Mouse (Mus musculus): ENCODE data around the gene Cbl. TPM values are rescaled to one million over a fixed set of nuclear protein-coding genes. Genes with fewer than 3 reads are reported as not detected.

Gene Cbl
- total RNA-seq, 1 experiment from 2014 or later, result 32.7 TPM

DNA sequence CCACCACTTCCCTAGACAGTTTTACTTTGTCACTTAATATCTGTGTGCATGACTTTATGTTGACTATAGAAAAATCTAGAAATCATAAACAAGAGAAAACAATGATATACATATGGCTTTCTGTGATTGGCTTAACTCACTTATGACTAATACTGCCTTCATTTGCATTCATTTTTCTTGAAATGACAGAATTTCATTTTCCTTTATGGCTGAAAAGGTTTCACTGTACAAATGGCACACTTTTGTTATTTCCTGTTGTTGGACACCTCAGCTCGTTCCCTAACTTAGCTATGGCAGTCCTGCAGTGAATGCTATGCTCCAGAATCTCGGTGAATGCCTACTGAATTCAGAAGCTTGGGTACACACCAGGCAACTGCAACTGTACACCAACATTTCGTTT is 41.5 kb downstream of the Cbl start:
- ATAC-seq (replicated peaks; ENCODE audit: low read depth, poor library complexity, severe bottlenecking), result no peak

DNA sequence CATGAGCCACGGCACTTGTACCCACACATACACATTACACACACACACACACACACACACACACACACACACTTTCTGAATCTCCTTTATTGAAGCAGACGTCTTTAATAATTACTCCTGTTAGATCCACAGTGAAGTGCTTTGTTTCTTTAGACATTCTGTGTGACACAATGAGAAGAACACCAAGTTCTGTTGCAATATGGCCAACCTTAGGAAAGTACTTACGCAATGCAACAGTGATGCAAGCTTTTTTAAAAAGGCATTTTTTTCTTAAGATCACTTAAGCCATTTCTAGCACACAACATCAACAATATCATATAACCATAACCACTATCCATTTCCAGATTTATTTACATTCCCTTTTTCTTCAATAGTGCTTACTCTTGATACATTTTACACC is 42.7 kb downstream of the Cbl start:
- 0 out of 2 replicates have a peak, but pooled peaks have one; percentile 32 for ATAC-seq (replicated peaks; ENCODE audit: low read depth, poor library complexity, severe bottlenecking)

- no peak for ATAC-seq (replicated peaks; ENCODE audit: low read depth, poor library complexity, severe bottlenecking)
Observed at GRCm38 (mm10) chr9:44188223-44188622, 45.6 kb downstream of the Cbl start.

DNA sequence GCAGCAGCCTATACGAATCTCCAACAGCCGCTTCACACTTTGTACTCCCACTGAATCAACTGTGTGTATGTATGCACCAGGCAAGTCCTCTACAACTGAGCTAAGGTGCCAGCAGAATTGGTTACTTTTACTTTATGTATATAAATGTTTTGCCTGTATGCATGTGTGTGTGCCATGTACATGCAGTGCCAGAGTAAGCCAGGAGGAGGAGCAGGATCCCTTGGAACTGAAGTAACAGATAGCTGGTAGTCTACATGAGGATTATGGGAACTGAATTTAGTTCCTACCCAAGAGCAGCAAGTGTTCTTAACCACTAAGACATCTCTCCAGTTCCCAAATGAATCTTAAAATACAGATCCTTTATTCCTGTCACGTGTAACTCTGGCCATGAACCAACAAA is 51.6 kb downstream of the Cbl start:
- ATAC-seq (replicated peaks; ENCODE audit: low read depth, poor library complexity, severe bottlenecking), result peak; percentile 91

GRCm38 (mm10) chr9:44181537-44181936 is 52.3 kb downstream of the Cbl start:
- ATAC-seq (replicated peaks; ENCODE audit: low read depth, poor library complexity, severe bottlenecking), result no peak

GRCm38 (mm10) chr9:44178811-44179210 is 55.0 kb downstream of the Cbl start:
- no peak for ATAC-seq (replicated peaks; ENCODE audit: low read depth, poor library complexity, severe bottlenecking)

GRCm38 (mm10) chr9:44178389-44178788 is 55.5 kb downstream of the Cbl start:
- ATAC-seq (replicated peaks; ENCODE audit: low read depth, poor library complexity, severe bottlenecking), result no peak

GRCm38 (mm10) chr9:44177405-44177804 is 56.4 kb downstream of the Cbl start:
- ATAC-seq (replicated peaks; ENCODE audit: low read depth, poor library complexity, severe bottlenecking), result no peak

DNA sequence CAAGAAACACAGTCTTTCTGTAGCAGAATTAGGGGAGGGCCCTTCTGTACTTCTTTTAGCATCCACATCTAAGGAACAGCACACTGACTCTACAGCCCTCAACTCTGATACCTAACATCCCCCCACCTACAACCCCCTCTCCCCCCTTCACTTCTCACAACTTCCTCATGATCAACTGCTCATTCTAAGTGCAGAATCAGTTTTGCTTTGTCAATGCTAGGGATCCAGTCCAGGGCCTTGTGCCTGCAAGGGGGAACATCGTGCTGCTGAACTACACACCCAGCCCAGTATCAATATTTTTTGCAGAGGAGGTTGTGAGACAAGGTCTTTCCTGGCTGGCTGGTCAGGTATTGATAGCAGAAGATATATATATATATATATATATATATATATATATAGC is 57.9 kb downstream of the Cbl start:
- peak; percentile 53 for ATAC-seq (replicated peaks; ENCODE audit: low read depth, poor library complexity, severe bottlenecking)

DNA sequence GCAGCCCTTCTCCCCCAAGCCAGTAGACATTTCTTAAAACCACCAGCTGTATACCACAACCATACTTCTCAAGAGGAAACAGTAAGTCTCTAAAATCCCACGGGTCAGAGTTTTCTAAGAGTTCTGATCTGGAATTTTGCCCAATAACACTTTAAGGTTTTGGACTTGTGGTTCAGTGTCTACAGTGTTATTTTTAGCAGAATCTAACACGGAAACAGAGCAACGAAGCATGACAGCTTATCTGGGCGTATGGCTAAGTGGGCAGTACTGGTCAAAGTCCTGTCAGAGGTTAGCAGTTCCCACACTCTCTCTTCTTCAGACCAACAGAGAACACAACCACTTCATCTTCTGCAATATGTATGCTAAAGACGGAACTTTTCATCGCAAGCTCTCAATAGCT is 58.3 kb downstream of the Cbl start:
- ATAC-seq (replicated peaks; ENCODE audit: low read depth, poor library complexity, severe bottlenecking), result peak; percentile 76

DNA sequence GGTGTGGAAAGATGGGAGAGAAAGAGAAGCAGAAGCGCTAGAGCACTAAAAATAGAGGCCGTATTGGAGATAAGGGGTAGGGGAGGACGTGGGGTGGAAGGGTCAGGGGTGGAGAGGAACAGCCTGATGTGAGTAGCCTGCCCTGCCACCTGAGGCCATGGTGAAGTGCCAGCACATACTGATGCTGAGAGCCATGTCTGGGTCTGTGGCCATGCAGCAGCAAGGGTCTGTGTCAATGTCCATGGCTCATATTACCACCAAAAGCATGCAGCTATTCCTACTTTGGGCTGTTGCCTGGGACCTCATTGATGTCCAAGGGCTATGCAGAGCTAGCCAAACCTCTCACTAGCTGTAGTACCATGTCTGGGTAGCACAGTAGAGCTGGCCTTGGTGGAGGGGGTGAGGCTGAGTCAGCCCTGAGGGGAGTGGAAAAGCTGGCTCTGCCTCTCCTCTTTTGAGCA is 63.1 kb downstream of the Cbl start:
- no peak for ATAC-seq (replicated peaks; ENCODE audit: low read depth, poor library complexity, severe bottlenecking)

GRCm38 (mm10) chr9:44168931-44169330 is 64.9 kb downstream of the Cbl start:
- ATAC-seq (replicated peaks; ENCODE audit: low read depth, poor library complexity, severe bottlenecking), result no peak

- ATAC-seq (replicated peaks; ENCODE audit: low read depth, poor library complexity, severe bottlenecking), result no peak
Observed at GRCm38 (mm10) chr9:44159886-44160285, 74.0 kb downstream of the Cbl start.

DNA sequence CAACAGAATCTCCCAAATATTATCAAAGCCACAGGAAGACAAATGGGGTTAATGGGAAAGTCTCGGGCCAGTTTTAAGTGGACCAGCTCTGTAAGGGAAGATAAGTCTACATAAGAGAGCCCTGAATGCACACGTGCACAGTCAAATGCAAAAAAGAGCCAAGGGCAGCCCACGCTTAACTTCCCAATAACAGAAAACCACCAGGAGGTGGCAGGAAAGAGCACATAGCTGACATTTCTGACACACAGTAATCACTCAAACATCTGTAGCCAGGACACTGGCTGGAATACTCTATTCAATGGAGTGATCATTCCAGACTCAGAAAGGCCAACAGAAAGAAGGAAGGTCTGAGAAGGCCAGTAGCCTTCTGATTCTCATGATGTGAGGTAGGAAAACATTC is 86.6 kb downstream of the Cbl start:
- 0 out of 2 replicates have a peak, but pooled peaks have one; percentile 52 for ATAC-seq (replicated peaks; ENCODE audit: low read depth, poor library complexity, severe bottlenecking)

DNA sequence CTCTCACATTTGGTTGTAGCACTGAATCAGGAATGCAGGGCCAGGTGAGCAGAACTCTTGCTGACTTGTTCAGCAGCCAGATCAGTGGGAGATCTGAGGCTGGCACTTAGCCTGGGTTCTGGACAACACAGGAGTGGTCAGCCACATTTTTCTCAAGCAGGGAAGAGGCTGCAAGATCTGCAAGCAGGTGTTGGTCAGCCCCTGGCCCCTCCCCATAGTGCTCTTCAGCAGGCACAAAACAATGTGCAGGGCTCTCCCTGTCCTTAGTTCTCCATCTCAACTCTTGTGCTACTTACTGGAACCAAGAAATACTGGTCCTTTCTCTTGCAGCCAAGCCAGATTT is 89.2 kb downstream of the Cbl start:
- ATAC-seq (replicated peaks; ENCODE audit: low read depth, poor library complexity, severe bottlenecking), result no peak

DNA sequence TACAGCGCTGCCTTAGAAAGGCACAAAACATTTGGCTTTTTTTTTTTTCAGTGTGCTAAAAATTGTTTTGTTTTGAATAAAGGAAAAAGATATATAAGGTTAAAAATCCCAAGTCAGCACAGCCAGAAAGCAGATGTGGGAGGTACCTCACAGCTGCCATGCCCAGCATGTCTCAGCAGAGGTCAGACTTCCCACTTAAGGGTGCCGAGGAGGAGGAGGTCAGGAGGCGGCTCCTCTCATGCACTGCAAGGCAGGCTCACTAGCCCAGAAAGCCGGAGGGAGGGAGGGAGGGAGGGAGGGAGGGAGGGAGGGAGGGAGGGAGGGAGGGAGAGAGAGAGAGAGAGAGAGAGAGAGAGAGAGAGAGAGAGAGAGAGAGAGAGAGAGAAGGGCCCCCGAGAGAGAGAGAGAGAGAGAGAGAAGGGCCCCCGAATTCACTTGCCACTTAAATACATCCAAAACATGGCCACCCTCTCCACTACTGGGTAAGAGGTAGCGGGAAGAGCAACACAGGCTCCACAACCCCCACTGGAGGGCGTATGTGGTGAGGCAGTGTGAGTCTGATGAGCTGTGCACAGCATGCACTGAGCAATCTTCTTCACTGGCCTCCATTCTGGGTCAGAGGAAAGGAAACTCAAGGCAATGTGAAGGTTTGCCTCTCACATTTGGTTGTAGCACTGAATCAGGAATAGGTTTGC is 89.7 kb downstream of the Cbl start:
- no peak for ATAC-seq (replicated peaks; ENCODE audit: low read depth, poor library complexity, severe bottlenecking)

- ATAC-seq (replicated peaks; ENCODE audit: low read depth, poor library complexity, severe bottlenecking), result no peak
Observed at GRCm38 (mm10) chr9:44143421-44143820, 90.4 kb downstream of the Cbl start.

DNA sequence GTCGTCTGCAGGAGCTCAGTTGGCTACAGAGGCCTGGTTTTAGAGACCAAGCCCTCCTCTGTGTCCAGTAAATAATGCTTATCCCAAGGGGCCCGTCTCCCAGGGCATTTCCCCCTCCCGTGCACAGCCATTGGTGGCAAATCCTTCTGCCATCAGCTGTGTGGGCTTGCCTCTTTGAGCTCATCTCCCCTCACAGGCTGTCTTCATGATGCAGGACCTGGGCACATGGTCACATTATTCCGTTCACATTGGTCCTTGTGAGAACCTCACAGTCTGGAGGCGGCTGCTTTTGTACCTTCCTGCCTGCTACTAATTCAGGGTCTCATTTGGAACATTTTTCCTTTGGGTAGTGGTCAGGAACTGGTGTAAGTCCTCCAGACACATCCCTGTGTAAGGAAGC is 91.9 kb downstream of the Cbl start:
- ATAC-seq (replicated peaks; ENCODE audit: low read depth, poor library complexity, severe bottlenecking), result no peak

- ATAC-seq (replicated peaks; ENCODE audit: low read depth, poor library complexity, severe bottlenecking), result no peak
Observed at GRCm38 (mm10) chr9:44137846-44138245, 96.0 kb downstream of the Cbl start.

DNA sequence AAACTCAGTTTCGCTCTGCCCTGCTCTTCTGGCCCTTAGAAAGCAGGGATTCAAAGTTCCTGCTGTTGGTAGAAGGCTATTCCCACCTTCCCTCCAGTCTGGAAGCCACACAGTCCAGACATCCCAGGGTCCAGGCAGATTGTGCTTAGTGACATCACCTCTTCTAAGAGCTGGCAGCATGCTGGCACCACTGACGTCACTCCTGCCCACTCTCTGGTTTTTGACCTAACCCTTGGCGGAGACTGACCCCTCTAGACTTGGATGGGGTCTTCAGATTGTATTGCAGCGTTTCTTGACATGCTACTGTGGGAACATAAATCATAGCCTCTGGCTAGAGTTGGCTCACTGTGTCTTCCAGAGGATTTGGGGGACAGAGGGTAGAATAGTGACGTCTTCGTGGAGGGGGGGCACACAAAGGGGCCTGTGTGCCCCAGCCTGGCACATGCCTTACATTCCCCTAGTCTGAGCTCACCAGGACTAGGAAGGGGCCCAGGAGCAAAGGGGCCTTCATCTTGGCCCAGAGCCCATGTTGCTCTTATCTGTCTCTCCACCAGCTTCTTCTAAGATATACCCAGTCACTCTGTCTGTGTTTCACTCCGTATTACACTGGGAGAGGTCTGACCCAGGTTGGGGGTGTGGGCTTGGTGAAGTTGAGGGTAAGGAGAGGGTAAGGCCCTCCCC is 98.0 kb downstream of the Cbl start:
- 0 out of 2 replicates have a peak, but pooled peaks have one; percentile 22 for ATAC-seq (replicated peaks; ENCODE audit: low read depth, poor library complexity, severe bottlenecking)

DNA sequence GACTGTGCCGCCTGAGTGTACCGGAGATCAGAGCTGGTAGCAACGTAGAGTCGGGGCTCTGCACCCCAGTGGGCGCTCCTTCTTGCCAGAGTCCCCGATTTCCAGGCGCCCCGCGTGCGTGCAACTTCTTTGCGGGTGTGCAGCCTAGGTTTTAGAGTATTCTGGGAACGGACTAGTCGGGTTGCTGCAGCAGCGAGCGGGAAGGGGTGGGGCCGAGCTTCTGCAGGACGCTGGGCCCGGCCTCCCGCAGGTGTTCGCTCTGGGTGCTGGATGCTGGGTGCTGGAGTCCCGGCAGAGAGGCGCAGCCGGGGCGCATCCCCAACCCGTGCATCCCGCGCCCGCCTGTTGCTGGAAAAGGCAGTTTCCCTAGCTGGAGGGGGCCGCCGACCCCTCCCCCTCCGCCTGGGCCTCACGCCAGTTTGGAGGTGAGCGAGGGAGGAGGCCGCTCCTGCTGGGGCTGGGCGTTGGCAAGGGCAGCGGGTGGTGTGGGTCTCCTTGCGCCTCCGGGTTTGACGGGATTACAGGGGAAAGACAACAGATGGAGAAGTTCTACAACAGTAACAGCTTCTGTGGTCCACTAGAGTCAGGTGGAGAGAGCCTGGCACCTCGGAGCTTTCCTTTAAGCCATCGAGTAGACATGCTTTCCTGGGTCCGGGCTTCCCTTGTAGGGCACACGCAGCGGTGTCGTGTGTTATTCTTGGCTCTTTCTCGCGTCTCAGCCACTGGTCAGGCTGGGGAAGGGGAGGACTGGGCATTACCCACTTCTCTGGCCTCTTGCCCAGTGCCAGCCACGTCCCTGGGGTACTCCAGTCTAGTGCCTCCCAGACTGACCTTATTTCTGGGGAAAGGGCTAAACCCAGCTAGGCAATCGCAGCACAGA is 98.8 kb downstream of the Cbl start:
- no peak for ATAC-seq (replicated peaks; ENCODE audit: low read depth, poor library complexity, severe bottlenecking)

All from common myeloid progenitor, adult 5-6 weeks (primary cell).